Mouse (Mus musculus): Measurements from ENCODE around the gene Sltm.

DNA sequence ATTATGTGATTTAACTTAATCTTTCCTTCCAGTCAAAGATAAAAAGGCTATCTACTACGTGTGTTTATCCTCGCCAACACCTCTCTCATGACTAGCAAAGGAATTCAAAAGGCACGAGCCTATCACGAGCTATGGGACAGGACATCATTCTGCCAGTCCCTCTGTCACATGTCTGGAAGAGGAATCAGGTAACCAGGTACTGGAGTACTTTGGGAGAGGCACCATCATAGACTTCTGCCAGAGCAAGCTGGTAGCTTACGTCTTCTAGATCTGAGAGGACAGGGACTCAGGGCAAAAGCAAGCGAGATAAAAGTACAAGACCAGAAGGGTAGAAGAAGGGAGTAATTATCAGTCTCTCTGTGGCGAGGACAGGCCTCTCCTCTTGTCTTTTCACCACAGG lies 30.9 kb upstream of the Sltm start:
- no peak for TF ChIP-seq CTCF (IDR thresholded peaks at IDR 0.05; ENCODE audit: insufficient read depth, low read length)
- no peak for TF ChIP-seq POLR2A (IDR thresholded peaks at IDR 0.05; ENCODE audit: borderline replicate concordance, extremely low read depth, low read depth, low read length)

Measured in lung, adult 2 months (tissue).